Mouse (Mus musculus) lung, adult 2 months (tissue): ENCODE data around the gene Hsp90ab1. TPM values are rescaled to one million over a fixed set of nuclear protein-coding genes. Genes with fewer than 3 reads are reported as not detected.

Experiments used
- DNase-seq: peaks from one replicate; pipeline ENCODE4 v3.0.0; 2022
- H3K4me1 ChIP-seq: fragments of 200-500 bp; 2 replicates; pipeline ENCODE4 v1.6.1; 2011; ENCODE audit warnings: low read length; ENCODE audit not compliant: control insufficient read depth, insufficient read depth
- H3K4me3 ChIP-seq: fragments of 200-500 bp; replicated peaks from 2 replicates; pipeline ENCODE3; 2011; ENCODE audit warnings: low read depth, mild to moderate bottlenecking, control low read depth, low read length; ENCODE audit errors: extremely low read depth
- CTCF ChIP-seq: fragments of 200-500 bp; IDR thresholded peaks from 2 replicates; pipeline ENCODE4 v1.5.1; 2011; ENCODE audit warnings: mild to moderate bottlenecking, low read length, control low read depth; ENCODE audit not compliant: insufficient read depth
- POLR2A ChIP-seq: fragments of 200-500 bp; IDR thresholded peaks from 2 replicates; pipeline ENCODE4 v1.6.1; 2011; ENCODE audit warnings: low read depth, mild to moderate bottlenecking, control low read depth, low read length, borderline replicate concordance; ENCODE audit errors: extremely low read depth
- WGBS: fragments of 180-500 bp; shearing (Covaris S2); methylation state at CpG from one replicate; pipeline ENCODE4 v1.1.7; 2018; 5-methylcytosine and 5-hydroxymethylcytosine counted together
- polyA plus RNA-seq: library from polyadenylated mRNA; depleted of rRNA; stranded (reverse); fragments of >200 nt; gene quantifications from 2 replicates; pipeline ENCODE4 v1.2.3, GENCODE M21; 2012; rRNA removed

Hsp90ab1 gene
- polyA plus RNA-seq = 212 and 340 TPM in 2 replicates

- DNase-seq = peak; percentile 99
Observed at GRCm38 (mm10) chr17:45573087-45573779, at the start of gene Hsp90ab1. Gene Hsp90ab1 (minus strand): TSS chr17:45573271.

GRCm38 (mm10) chr17:45619386-45620256, 46.5 kb upstream of the Hsp90ab1 start:
- H3K4me1 ChIP-seq = peaks cover 2% of the 10 kb centered on the region; the same call in 1 of the 2 replicates
- DNase-seq = no peak
- WGBS = 14% methylated on average over 20 of the region's 20 CpGs
- TF ChIP-seq POLR2A (0 out of 2 replicates have a peak, but pooled peaks have one; percentile 9), CTCF (no peak)
- H3K4me3 ChIP-seq = peak overlapping the region; percentile 43

More at GRCm38 (mm10) chr17:45573087-45573779, at the start of gene Hsp90ab1:
- peak; percentile 99 for TF ChIP-seq POLR2A
- TF ChIP-seq CTCF = no peak
- peaks cover 3% of the 10 kb centered on the region for H3K4me1 ChIP-seq
- WGBS = under 1% methylated on average over 41 of the region's 41 CpGs
- H3K4me3 ChIP-seq = peak within 1 kb of the TSS; percentile 87

- Histone ChIP-seq H3K4me1 (peaks cover 2% of the 10 kb centered on the region; the same call in 1 of the 2 replicates), H3K4me3 (peak overlapping the region; percentile 43)
- peak; percentile 11; the same call in 1 of the 2 replicates for TF ChIP-seq POLR2A
- TF ChIP-seq CTCF = no peak
- no peak for DNase-seq
- WGBS = 32% methylated on average over 8 of the region's 8 CpGs
Observed at GRCm38 (mm10) chr17:45618941-45619385, 45.9 kb upstream of the Hsp90ab1 start.

- Histone ChIP-seq H3K4me1 (peaks cover 2% of the 10 kb centered on the region; the same call in 1 of the 2 replicates), H3K4me3 (no peak overlapping the region)
- TF ChIP-seq POLR2A = no peak
- TF ChIP-seq CTCF = no peak
- DNase-seq = no peak
- 88% methylated on average over 6 of the region's 6 CpGs for WGBS
Observed at GRCm38 (mm10) chr17:45617655-45618054, 44.6 kb upstream of the Hsp90ab1 start.

DNA sequence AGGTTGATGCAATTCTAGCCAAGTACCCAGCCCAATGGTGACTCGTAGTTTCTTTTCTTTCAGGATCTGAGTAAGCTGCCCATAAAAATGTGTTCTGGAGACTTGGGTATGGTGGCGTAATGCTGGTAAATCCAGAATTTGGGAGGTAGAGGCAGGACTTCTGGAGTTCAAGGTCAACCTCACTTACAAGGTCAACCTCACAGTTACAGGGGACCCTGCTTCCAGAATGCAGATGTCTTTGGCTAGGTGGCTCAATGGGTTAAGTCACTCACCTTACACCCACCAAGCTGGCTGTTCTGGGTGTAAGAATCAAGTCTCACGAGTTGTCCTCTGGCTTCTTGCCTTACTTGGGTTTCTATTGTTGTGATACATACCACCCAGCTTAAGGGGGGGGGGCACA, 43.6 kb upstream of the Hsp90ab1 start:
- peaks cover 2% of the 10 kb centered on the region; the same call in 1 of the 2 replicates for H3K4me1 ChIP-seq
- WGBS = 61% methylated on average over 3 of the region's 3 CpGs

GRCm38 (mm10) chr17:45616046-45616650, 43.1 kb upstream of the Hsp90ab1 start:
- WGBS = 63% methylated on average over 4 of the region's 4 CpGs
- Histone ChIP-seq H3K4me1 (peaks cover 2% of the 10 kb centered on the region; the same call in 1 of the 2 replicates), H3K4me3 (no peak overlapping the region)
- TF ChIP-seq CTCF (no peak), POLR2A (no peak)
- DNase-seq = no peak

More for the DNA sequence above, 43.6 kb upstream of the Hsp90ab1 start:
- H3K4me3 ChIP-seq = no peak overlapping the region
- no peak for TF ChIP-seq CTCF
- TF ChIP-seq POLR2A = no peak
- DNase-seq = no peak

DNA sequence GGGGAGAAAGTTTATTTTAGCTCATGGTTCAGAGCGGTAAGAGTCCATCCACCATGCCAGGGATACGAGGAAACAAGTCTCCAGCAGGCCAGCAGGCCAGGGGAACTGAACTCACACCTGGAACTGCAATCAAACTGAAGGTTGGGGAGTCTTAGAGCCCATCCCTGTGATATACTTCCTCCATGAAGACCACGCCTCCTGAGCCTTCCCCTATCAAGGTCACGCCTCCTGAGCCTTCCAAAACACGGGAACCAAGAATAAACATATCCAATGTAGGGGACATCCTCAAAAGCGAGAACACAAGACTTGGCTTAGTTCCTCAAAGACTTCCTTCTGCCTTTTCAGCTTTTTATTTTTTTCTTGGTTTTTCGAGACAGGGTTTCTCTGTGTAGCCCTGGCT, 39.9 kb upstream of the Hsp90ab1 start:
- WGBS = 68% methylated on average over 7 of the region's 7 CpGs
- Histone ChIP-seq H3K4me3 (no peak overlapping the region), H3K4me1 (no peaks in the 10 kb centered on the region; the same call in none of the 2 replicates)
- DNase-seq = no peak
- TF ChIP-seq CTCF = no peak
- no peak for TF ChIP-seq POLR2A

- WGBS = 67% methylated on average over 8 of the region's 8 CpGs
- H3K4me1 ChIP-seq = no peaks in the 10 kb centered on the region; the same call in none of the 2 replicates
- TF ChIP-seq CTCF = no peak
- no peak overlapping the region for H3K4me3 ChIP-seq
- DNase-seq = no peak
Observed at GRCm38 (mm10) chr17:45612008-45612407, 38.9 kb upstream of the Hsp90ab1 start.
